8 mouse cellular contexts compared by ENCODE assay signal in the genomic region with DNA sequence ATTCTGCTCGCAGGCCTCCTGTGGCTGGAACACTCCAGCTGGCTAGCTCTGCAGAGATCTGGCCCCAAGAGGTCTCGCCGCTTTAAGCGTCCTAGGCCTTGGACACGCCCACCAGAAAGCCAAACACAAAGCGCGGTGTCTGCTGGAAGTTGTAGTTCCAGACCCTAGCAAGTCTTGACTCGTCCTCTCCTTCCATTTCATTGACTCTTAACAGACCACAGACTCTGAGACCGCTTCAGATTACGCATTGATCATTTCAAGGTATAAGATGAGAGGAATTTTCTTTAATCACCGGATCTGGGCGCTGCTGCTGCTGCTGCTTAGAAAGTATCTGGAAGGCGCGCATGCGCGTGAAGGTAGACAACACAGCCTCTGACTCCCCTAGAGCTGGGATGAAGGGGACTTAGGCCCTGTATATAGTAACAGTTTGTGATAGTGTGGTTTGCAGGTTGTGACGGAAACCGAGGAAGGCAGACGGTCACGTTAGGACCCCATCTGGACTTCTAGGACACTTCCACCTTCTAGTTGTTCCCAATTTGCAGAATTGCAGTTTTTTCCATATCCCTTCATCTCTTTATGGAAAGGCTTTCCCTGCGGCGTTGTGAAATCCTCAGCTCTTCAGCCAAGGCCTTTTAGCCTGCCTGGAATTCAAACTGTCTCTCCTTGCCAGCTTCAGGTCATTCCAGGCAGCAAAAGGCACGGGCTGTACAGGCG. TPM values are rescaled to one million over a fixed set of nuclear protein-coding genes. Genes with fewer than 3 reads are reported as not detected.
DNase-seq lines count a peak whose midpoint lies in the region; ATAC-seq and TF ChIP-seq lines count a peak whose summit lies in the region.

No protein-coding gene starts in this region.

- H3K9ac ChIP-seq in neural tube, embryonic 15.5 days (replicated peaks) = peak overlapping the region; percentile 48

- peak; percentile 97 for ATAC-seq in neural tube, embryonic 15.5 days (ENCODE audit: low FRiP score)

- H3K27ac ChIP-seq in layer of hippocampus, adult 2 months = peak overlapping the region; percentile 95
- H3K27ac ChIP-seq in neural tube, embryonic 15.5 days (replicated peaks) = peak overlapping the region; percentile 76

- no peaks in the 10 kb centered on the region for H3K27me3 ChIP-seq in neural tube, embryonic 15.5 days (replicated peaks)

- H3K4me1 ChIP-seq in lung, adult 2 months (ENCODE audit: control insufficient read depth, insufficient read depth, low read length) = peaks cover 4% of the 10 kb centered on the region
- peaks cover 19% of the 10 kb centered on the region for H3K4me1 ChIP-seq in neural tube, embryonic 15.5 days

- peak; percentile 22; the same call in 1 of the 2 replicates for TF ChIP-seq CTCF in layer of hippocampus, adult 2 months (conservative IDR thresholded peaks at IDR 0.05)
- no peak for TF ChIP-seq CTCF in lung, adult 2 months (IDR thresholded peaks at IDR 0.05; ENCODE audit: insufficient read depth, low read length)

- no peaks in the 10 kb centered on the region for H3K9me3 ChIP-seq in neural tube, embryonic 15.5 days (replicated peaks)

- no peaks in the 10 kb centered on the region for H3K36me3 ChIP-seq in neural tube, embryonic 15.5 days

- H3K4me3 ChIP-seq in layer of hippocampus, adult 2 months = peak overlapping the region; percentile 61
- H3K4me3 ChIP-seq in lung, adult 2 months (replicated peaks; ENCODE audit: extremely low read depth, low read depth, low read length) = peak overlapping the region; percentile 56
- peak overlapping the region; percentile 49 for H3K4me3 ChIP-seq in neural tube, embryonic 15.5 days (replicated peaks)

- TF ChIP-seq POLR2A in lung, adult 2 months (IDR thresholded peaks at IDR 0.05; ENCODE audit: borderline replicate concordance, extremely low read depth, low read depth, low read length) = peak; percentile 30; the same call in 1 of the 2 replicates

- peak overlapping the region; percentile 56 for H3K4me2 ChIP-seq in neural tube, embryonic 15.5 days

- 18% methylated on average over 24 of the region's 24 CpGs for WGBS in lung, adult 2 months
- WGBS in neural tube, embryonic 15.5 days = 16% methylated on average over 24 of the region's 24 CpGs

- peak; percentile 91 for DNase-seq in MN1 (ENCODE audit: low spot score)
- DNase-seq in cerebellum, adult 9-10 months = peak; percentile 95
- peak; percentile 87 for DNase-seq in forelimb bud, embryonic 11.5 days (ENCODE audit: low read depth, low spot score)
- peak; percentile 90 for DNase-seq in heart, postnatal 4 days
- peak; percentile 82 to 92 for DNase-seq in layer of hippocampus, adult 2 months (ENCODE audit: low spot score in 2 of 2)
- DNase-seq in lung, adult 2 months = peak; percentile 86
- DNase-seq in testis, postnatal 10 days (ENCODE audit: low spot score) = peak; percentile 93

RNA-seq across cellular contexts. Expression of gene Abca1, which starts 36.5 kb away (rescaled TPM):
- total RNA-seq in heart, postnatal 4 days (2021) = 10 to 100 TPM in 1 of 2 experiments, 1 to 10 TPM in 1; 9.5 to 11.6 TPM
- total RNA-seq in layer of hippocampus, adult 2 months (2021) = 10 to 100 TPM; 20.7 to 22.3 TPM
- 7.8 and 13.2 TPM in 2 replicates for polyA plus RNA-seq in lung, adult 2 months (2012; rRNA removed)
- 8.8 and 9.0 TPM in 2 replicates for polyA plus RNA-seq in neural tube, embryonic 15.5 days (2015; fragmentation: Nextera tagmentation; extraction: Ambion mirVana)

Comparison
In these comparisons a context has a peak if more than half of its experiments do, and no peak if none do; other contexts are left out.
1. Peak in every context shown above with its lines: DNase-seq, ATAC-seq, H3K4me3 ChIP-seq and H3K27ac ChIP-seq.